Mouse (Mus musculus): Measurements from ENCODE around the gene Sept7. TPM values are rescaled to one million over a fixed set of nuclear protein-coding genes. Genes with fewer than 3 reads are reported as not detected.
"Not testable (repeated sequence)": the region's sequence is repeated elsewhere in the genome, so short reads cannot be mapped to it uniquely, and the experiment has no call there.

The Sept7 gene
- polyA plus RNA-seq, 1 experiment from 2014 or later = 272 TPM

- no peaks in the 10 kb centered on the region for H3K4me1 ChIP-seq (replicated peaks)
- ATAC-seq (ENCODE audit: insufficient number of reproducible peaks, insufficient read depth, low FRiP score, low TSS enrichment, low read depth) = no peak
- H3K4me3 ChIP-seq (replicated peaks) = no peak overlapping the region
- no peak overlapping the region for H3K27ac ChIP-seq
- 90% methylated on average over 3 of the region's 3 CpGs for WGBS
- no peaks in the 10 kb centered on the region for H3K9me3 ChIP-seq
- no peak overlapping the region for H3K4me2 ChIP-seq
- H3K36me3 ChIP-seq = peaks cover 3% of the 10 kb centered on the region; the same call in 1 of the 2 replicates
- H3K27me3 ChIP-seq = no peaks in the 10 kb centered on the region
- no peak overlapping the region for H3K9ac ChIP-seq (replicated peaks)
These were observed 8.2 kb downstream of the Sept7 start for GRCm38 (mm10) chr9:25260411-25260810.

DNA sequence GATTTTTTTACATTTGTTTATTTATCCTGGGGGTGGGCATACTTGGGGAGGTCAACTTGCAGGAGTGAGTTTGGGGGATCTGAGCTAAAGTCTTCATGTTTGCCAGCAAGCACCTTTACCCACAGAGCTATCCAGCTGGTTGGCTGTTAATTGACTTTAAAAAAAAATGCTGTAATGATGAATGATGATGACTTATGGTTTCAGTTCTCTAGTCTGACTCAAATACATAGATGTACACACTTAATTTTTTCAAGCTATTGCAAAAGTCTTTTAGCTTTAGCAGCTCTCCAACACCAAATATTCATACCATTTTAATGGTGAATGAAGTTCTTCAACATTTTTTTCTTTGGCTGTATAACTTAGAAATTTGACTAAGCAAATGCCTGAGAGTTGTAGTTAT, 8.7 kb downstream of the Sept7 start:
- Histone ChIP-seq H3K27ac (no peak overlapping the region), H3K4me1 (replicated peaks) (no peaks in the 10 kb centered on the region), H3K4me2 (no peak overlapping the region), H3K27me3 (no peaks in the 10 kb centered on the region), H3K36me3 (peaks cover 7% of the 10 kb centered on the region), H3K9me3 (no peaks in the 10 kb centered on the region), H3K9ac (replicated peaks) (no peak overlapping the region), H3K4me3 (replicated peaks) (no peak overlapping the region)
- no peak for ATAC-seq (ENCODE audit: insufficient number of reproducible peaks, insufficient read depth, low FRiP score, low TSS enrichment, low read depth)

GRCm38 (mm10) chr9:25262087-25262486, 9.8 kb downstream of the Sept7 start:
- WGBS = 84% methylated on average over 1 of the region's 1 CpGs
- ATAC-seq (ENCODE audit: insufficient number of reproducible peaks, insufficient read depth, low FRiP score, low TSS enrichment, low read depth) = no peak
- H3K4me3 ChIP-seq (replicated peaks) = no peak overlapping the region
- no peak overlapping the region for H3K27ac ChIP-seq
- no peaks in the 10 kb centered on the region for H3K9me3 ChIP-seq
- no peak overlapping the region for H3K9ac ChIP-seq (replicated peaks)
- no peaks in the 10 kb centered on the region for H3K27me3 ChIP-seq
- H3K36me3 ChIP-seq = peaks cover 13% of the 10 kb centered on the region
- H3K4me2 ChIP-seq = no peak overlapping the region
- H3K4me1 ChIP-seq (replicated peaks) = no peaks in the 10 kb centered on the region

DNA sequence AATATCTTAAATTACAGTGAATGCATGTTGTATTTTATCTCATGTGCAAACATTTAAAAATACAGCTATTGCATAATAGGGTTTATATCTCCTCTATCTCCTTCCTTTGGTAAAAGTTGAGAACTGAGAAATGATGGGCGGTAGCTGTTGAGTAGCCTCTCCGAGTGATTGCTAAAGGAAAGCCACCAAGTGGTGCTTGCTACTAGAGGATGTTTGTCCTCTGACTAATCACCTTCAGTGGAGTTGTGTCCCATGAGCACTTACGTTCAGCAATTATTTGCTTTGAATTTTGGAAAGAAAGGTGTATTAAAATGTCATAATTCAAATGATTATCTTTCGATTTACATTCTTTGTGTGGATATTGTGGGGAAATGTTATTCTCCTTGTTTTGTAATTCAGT, 13.6 kb downstream of the Sept7 start:
- Histone ChIP-seq H3K9ac (replicated peaks) (no peak overlapping the region), H3K36me3 (peaks cover 33% of the 10 kb centered on the region), H3K27me3 (no peaks in the 10 kb centered on the region), H3K9me3 (no peaks in the 10 kb centered on the region), H3K4me1 (replicated peaks) (no peaks in the 10 kb centered on the region), H3K27ac (no peak overlapping the region), H3K4me3 (replicated peaks) (no peak overlapping the region), H3K4me2 (no peak overlapping the region)
- WGBS = 94% methylated on average over 4 of the region's 4 CpGs
- ATAC-seq (ENCODE audit: insufficient number of reproducible peaks, insufficient read depth, low FRiP score, low TSS enrichment, low read depth) = no peak

DNA sequence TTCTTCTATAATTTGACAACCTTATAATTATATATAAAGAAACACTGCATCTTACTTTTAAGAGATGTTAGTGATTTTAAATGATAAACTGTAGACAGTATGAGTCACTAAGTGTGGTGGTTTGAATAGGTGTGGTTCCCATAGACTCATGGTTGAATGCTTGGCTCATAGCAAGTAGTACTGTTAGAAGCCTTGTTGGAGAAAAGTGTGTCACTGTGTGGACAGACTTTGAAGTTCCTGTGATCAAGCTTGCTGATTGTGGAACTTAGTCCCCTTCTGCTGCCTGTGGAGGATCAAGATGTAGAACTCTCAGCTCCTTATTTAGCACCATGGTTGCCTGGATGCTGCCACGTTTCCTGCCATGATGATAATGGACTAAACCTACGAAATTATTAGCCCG, 14.9 kb downstream of the Sept7 start:
- H3K9ac ChIP-seq (replicated peaks) = no peak overlapping the region
- H3K4me3 ChIP-seq (replicated peaks) = no peak overlapping the region
- H3K36me3 ChIP-seq = peaks cover 43% of the 10 kb centered on the region
- H3K4me1 ChIP-seq (replicated peaks) = no peaks in the 10 kb centered on the region
- ATAC-seq (ENCODE audit: insufficient number of reproducible peaks, insufficient read depth, low FRiP score, low TSS enrichment, low read depth) = no peak
- H3K9me3 ChIP-seq = no peaks in the 10 kb centered on the region
- no peak overlapping the region for H3K27ac ChIP-seq
- 91% methylated on average over 3 of the region's 3 CpGs for WGBS
- no peak overlapping the region for H3K4me2 ChIP-seq
- no peaks in the 10 kb centered on the region for H3K27me3 ChIP-seq

GRCm38 (mm10) chr9:25267574-25267973, 15.3 kb downstream of the Sept7 start:
- Histone ChIP-seq H3K36me3 (peaks cover 43% of the 10 kb centered on the region), H3K27ac (no peak overlapping the region), H3K4me2 (no peak overlapping the region), H3K27me3 (no peaks in the 10 kb centered on the region), H3K4me3 (replicated peaks) (no peak overlapping the region), H3K9ac (replicated peaks) (no peak overlapping the region), H3K9me3 (no peaks in the 10 kb centered on the region), H3K4me1 (replicated peaks) (no peaks in the 10 kb centered on the region)
- no peak for ATAC-seq (ENCODE audit: insufficient number of reproducible peaks, insufficient read depth, low FRiP score, low TSS enrichment, low read depth)
- WGBS = 88% methylated on average over 2 of the region's 2 CpGs

GRCm38 (mm10) chr9:25271902-25272301, 19.7 kb downstream of the Sept7 start:
- 90% methylated on average over 2 of the region's 2 CpGs for WGBS
- Histone ChIP-seq H3K4me3 (replicated peaks) (no peak overlapping the region), H3K27me3 (no peaks in the 10 kb centered on the region), H3K27ac (no peak overlapping the region), H3K4me1 (replicated peaks) (no peaks in the 10 kb centered on the region), H3K36me3 (peaks cover 31% of the 10 kb centered on the region), H3K9ac (replicated peaks) (no peak overlapping the region), H3K9me3 (no peaks in the 10 kb centered on the region), H3K4me2 (no peak overlapping the region)
- ATAC-seq (ENCODE audit: insufficient number of reproducible peaks, insufficient read depth, low FRiP score, low TSS enrichment, low read depth) = no peak

- 91% methylated on average over 1 of the region's 1 CpGs for WGBS
These were observed 37.6 kb downstream of the Sept7 start for GRCm38 (mm10) chr9:25289796-25290195.

GRCm38 (mm10) chr9:25309505-25310182, 57.4 kb downstream of the Sept7 start:
- peak; percentile 52; the same call in 1 of the 2 replicates for ATAC-seq (ENCODE audit: insufficient number of reproducible peaks, insufficient read depth, low FRiP score, low TSS enrichment, low read depth)
- H3K27ac ChIP-seq = no peak overlapping the region
- H3K9me3 ChIP-seq = no peaks in the 10 kb centered on the region
- WGBS = 68% methylated on average over 1 of the region's 1 CpGs
- H3K27me3 ChIP-seq = no peaks in the 10 kb centered on the region
- no peak overlapping the region for H3K4me2 ChIP-seq
- H3K36me3 ChIP-seq = peaks cover 24% of the 10 kb centered on the region
- no peak overlapping the region for H3K9ac ChIP-seq (replicated peaks)
- H3K4me1 ChIP-seq (replicated peaks) = no peaks in the 10 kb centered on the region
- no peak overlapping the region for H3K4me3 ChIP-seq (replicated peaks)

More at GRCm38 (mm10) chr9:25289796-25290195, 37.6 kb downstream of the Sept7 start:
- Histone ChIP-seq H3K27ac (no peak overlapping the region), H3K4me3 (replicated peaks) (no peak overlapping the region), H3K27me3 (no peaks in the 10 kb centered on the region), H3K4me2 (no peak overlapping the region), H3K9me3 (no peaks in the 10 kb centered on the region), H3K9ac (replicated peaks) (no peak overlapping the region), H3K36me3 (peaks cover 43% of the 10 kb centered on the region), H3K4me1 (replicated peaks) (no peaks in the 10 kb centered on the region)
- no peak for ATAC-seq (ENCODE audit: insufficient number of reproducible peaks, insufficient read depth, low FRiP score, low TSS enrichment, low read depth)

DNA sequence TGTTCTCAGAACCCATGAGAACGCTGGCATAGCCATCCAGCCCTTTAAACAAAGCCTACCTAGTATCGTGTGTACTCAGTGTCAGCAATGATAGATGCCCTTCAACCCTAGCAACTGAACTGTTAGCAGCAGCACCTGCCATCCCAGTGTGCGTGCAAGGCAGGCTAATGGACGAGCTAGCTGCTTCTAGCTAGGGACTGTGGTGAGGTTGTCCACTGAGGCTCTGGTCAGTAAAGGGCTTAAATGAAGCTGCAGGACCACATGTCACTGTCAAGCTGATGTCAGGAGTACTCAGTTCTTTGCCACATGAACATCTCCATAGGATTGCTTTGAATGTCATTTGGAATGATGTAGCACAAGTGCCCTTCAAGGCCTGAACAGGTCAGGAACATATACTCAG, 62.1 kb downstream of the Sept7 start:
- H3K4me2 ChIP-seq = no peak overlapping the region
- no peaks in the 10 kb centered on the region for H3K27me3 ChIP-seq
- 80% methylated on average over 4 of the region's 4 CpGs for WGBS
- peaks cover 6% of the 10 kb centered on the region; the same call in 1 of the 2 replicates for H3K36me3 ChIP-seq
- H3K9me3 ChIP-seq = no peaks in the 10 kb centered on the region
- no peak overlapping the region for H3K9ac ChIP-seq (replicated peaks)
- H3K27ac ChIP-seq = no peak overlapping the region
- no peak for ATAC-seq (ENCODE audit: insufficient number of reproducible peaks, insufficient read depth, low FRiP score, low TSS enrichment, low read depth)
- no peaks in the 10 kb centered on the region for H3K4me1 ChIP-seq (replicated peaks)
- no peak overlapping the region for H3K4me3 ChIP-seq (replicated peaks)

- H3K36me3 ChIP-seq = peaks cover under 1% of the 10 kb centered on the region; the same call in 1 of the 2 replicates
- 58% methylated on average over 4 of the region's 4 CpGs for WGBS
- no peaks in the 10 kb centered on the region for H3K4me1 ChIP-seq (replicated peaks)
- H3K4me2 ChIP-seq = no peak overlapping the region
- H3K27ac ChIP-seq = no peak overlapping the region
- no peak overlapping the region for H3K4me3 ChIP-seq (replicated peaks)
- H3K9ac ChIP-seq (replicated peaks) = no peak overlapping the region
- H3K9me3 ChIP-seq = no peaks in the 10 kb centered on the region
- ATAC-seq (ENCODE audit: insufficient number of reproducible peaks, insufficient read depth, low FRiP score, low TSS enrichment, low read depth) = no peak
- H3K27me3 ChIP-seq = no peaks in the 10 kb centered on the region
These were observed 65.7 kb downstream of the Sept7 start for GRCm38 (mm10) chr9:25317827-25318505.

DNA sequence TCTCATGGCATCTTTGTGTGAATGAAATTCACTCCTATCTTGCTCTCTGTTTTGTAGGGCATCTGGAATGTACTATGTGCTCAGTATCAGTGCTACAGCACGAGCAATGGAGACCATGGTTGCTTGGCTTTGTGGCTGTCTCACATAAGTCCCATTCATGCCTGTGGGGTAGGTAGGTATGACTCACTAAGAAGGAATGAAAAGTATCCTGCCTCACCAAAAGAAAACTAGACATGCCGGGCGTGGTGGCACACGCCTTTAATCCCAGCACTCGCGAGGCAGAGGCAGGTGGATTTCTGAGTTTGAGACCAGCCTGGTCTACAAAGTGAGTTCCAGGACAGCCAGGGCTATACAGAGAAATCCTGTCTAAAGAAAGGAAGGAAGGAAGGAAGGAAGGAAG, 67.4 kb downstream of the Sept7 start:
- H3K36me3 ChIP-seq; ATAC-seq (ENCODE audit: insufficient number of reproducible peaks, insufficient read depth, low FRiP score, low TSS enrichment, low read depth); H3K4me2 ChIP-seq; H3K4me1 ChIP-seq (replicated peaks); H3K4me3 ChIP-seq (replicated peaks); H3K9ac ChIP-seq (replicated peaks); H3K9me3 ChIP-seq; H3K27me3 ChIP-seq; H3K27ac ChIP-seq: not testable (repeated sequence)
- WGBS = 86% methylated on average over 6 of the region's 6 CpGs
